Mouse (Mus musculus) c-Kit-positive CD71-positive TER-119-negative erythroid progenitor cells, embryonic 14.5 days (primary cell): ENCODE results near the gene Hoxd13.
A peak's percentile ranks its signal among the peaks of the same experiment; 100 is the strongest.

ENCODE experiments used
- DNase-seq: peaks from one replicate; pipeline ENCODE4 v3.0.0-alpha.2; 2013; ENCODE audit warnings: low read depth

Hoxd13 gene

DNA sequence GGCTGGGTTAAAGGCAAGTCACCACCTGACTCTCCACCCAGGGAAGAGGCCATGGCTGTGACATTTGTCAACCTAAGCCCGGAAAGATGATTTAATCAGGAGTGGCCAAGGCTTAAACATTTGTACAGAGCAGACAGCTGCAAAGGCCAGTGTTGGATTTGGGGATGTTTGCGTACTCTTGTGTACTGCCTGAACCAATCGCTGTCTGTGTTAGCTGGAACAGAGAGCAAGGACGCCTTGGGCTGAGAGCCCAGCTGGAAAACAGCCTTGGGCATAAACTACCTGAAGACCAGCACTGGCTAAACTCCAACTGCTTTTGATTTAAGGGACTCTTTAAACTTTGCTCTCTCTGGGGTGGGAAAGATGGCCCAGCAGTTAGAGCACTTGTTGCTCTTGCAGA is 40.6 kb downstream of the Hoxd13 start:
- DNase-seq = no peak

DNA sequence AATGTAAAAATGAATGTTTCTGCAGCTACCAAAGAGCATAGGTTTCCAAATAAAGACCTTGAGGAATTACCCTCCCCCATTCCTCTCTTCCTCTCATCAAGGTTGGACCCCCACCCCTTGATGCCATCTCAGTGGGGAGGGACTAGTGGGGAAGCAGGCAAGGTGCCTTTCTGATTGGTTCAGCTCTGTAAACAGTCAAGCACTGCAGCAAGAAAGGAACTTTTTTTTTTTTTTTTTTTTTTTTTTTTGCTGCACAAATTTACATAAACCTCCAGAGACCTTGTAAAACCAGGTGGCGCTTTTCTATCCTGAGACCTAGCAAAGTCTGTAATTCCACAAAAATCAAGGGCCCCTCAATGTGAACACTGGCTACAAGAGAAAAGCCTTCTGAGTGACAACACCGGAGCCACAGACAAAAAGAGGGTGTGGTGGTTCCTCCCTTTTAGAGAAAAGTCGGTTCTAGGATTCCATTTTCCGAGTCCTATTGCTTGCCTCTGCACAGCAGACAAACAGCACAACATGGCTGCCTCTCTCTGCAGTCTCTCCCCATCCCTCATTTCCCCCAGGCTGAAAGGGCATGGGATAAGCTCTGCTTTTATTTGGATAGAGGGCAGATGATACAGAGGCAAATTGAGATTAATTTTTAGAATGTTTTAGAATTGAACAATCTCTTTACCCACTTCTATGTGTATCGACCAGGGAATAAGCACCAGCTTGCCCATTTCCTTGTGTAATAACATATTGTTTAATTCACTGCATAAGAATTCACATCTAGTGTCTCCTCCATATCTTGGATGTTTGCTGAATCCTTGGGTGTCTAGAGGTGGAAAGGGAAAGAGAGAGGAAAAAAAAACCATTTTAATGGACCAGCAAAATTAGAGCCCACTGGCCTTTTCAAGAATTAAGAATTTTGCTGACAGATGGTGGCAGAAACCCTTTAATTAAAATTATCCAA is 41.6 kb downstream of the Hoxd13 start:
- DNase-seq = no peak

DNA sequence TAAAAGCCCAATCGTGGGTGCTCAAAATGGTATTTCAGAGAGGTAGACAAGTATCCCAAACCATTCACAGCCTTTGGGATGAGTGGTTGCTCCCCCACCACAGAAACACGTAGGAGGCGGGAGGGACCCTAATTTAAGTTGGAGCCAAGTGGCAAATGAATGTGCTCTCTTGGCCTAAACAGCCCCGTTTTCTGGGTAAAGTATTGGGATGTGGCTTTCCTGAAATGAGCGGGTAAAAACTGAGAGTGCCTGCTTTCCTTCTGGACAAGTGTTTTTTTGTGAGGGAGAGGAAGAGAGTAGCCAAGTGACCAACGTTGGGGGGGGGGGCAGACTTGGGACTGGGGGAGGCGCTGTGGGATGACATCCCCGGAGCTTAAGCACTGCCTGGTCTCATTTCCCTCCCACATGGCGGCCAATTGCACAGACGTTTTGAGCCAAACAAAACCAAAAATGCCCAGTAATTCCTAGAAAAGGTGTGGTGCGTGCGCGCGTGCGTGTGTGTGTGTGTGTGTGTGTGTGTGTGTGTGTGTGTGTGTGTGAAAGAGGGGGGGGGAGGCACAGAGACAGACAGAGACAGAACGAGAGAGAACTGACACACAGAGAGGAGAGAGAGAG is 42.9 kb downstream of the Hoxd13 start:
- no peak for DNase-seq

GRCm38 (mm10) chr2:74711721-74712621 is 43.9 kb downstream of the Hoxd13 start, which contains the start of the genes Hoxd3 and Hoxd4:
Gene Hoxd3, plus strand, starts transcription at chr2:74711927.
Gene Hoxd4, plus strand, starts transcription at chr2:74711929.
- DNase-seq = no peak

GRCm38 (mm10) chr2:74713239-74714150 is 45.4 kb downstream of the Hoxd13 start:
- no peak for DNase-seq

DNA sequence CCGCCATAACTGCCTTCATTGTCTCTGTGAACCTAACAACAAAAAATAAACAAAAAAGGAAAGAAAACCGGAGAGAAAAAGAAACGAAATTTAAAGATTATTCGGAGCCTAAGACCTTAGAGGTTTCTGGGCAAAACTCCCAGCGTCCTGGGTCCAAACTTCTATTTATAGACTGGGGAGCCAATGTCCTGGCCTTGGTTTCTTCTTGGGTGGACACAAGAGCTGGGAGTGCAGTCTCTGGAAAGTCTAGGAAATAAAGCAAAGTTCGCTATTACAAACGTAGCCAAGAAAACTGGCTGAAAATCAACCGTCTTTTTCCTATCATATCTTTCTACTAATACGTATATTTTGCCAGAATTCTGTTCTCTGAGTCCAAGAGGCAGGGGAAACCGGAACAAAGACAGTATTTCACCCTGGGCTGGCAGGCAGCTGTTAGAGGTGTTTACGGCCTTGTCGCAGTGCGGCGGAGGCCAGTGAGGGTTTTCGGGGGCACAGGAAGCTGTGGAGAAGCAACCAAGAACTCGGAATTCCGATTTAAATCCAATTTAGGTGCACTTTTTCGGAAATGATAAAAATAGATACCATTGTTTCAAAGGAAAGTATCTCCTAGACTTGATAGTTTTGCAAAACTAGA is 46.2 kb downstream of the Hoxd13 start:
- DNase-seq = no peak

- no peak for DNase-seq
Measured at GRCm38 (mm10) chr2:74714881-74715280, 46.8 kb downstream of the Hoxd13 start.

GRCm38 (mm10) chr2:74715504-74716241 is 47.6 kb downstream of the Hoxd13 start:
- DNase-seq = peak; percentile 63

GRCm38 (mm10) chr2:74720384-74720783 is 52.3 kb downstream of the Hoxd13 start:
- no peak for DNase-seq

DNA sequence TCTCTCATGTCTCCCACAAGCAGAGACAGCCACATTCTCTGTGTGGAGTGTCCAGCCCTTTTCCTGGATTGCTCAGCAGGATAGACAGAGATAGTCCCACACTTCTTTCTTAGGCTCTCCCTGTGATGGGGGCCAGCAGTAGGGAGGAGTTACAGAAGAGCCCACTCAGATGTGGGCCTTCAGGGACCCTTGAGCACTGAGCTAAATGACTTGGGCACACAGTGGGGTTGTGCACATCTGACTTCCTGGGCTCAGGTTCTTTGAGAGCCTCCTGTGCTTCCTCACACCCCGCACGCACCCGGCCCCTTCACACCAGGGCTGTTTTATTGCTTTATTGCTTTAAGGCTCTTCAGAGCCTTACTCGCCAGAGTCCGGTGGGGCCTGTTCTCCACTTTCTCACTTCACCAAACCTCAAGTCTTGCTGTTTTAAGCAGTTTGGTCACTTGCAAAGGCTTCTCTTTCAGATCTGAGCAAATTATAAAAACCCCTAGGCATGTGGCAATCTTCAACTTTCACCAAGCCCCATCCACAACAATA is 52.9 kb downstream of the Hoxd13 start:
- DNase-seq = no peak
